Mouse (Mus musculus): ENCODE results near the gene St3gal3. TPM values are rescaled to one million over a fixed set of nuclear protein-coding genes. Genes with fewer than 3 reads are reported as not detected.

The St3gal3 gene
- total RNA-seq, 2 experiments from 2014 or later = 65.8 to 68.8 TPM

- intact Hi-C loops (cut with DNase I) = no loop called here
- no peak for DNase-seq
Observed at GRCm38 (mm10) chr4:118144324-118144723, 9.6 kb upstream of the St3gal3 start.

GRCm38 (mm10) chr4:118143679-118144078, 9.0 kb upstream of the St3gal3 start:
- no peak for DNase-seq
- intact Hi-C loops (cut with DNase I) = no loop called here

- peak in 1 of 2 experiments; percentile 41 for DNase-seq
- intact Hi-C loops (cut with DNase I) = no loop called here
Observed at GRCm38 (mm10) chr4:118141511-118141910, 6.8 kb upstream of the St3gal3 start.

DNA sequence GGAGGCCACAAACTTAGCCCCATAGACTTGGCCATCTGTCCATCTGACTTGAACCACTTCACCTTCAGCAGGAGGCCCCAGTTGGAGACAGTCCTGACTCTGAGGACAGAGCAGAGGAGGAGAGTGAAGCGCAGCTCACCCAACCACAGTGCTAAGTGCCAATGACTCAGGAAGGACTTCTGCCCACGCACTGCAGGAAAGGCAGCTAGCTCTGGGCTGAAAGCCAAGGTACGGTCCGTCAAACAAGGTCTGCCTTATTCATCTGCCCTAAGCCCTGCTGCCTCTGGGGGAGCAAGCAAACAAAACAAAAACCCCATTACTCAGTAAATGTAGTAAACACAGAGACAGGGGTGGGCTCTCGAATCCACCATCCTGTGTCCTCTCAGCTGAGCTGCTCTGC, 4.2 kb upstream of the St3gal3 start:
- DNase-seq = peak in 1 of 2 experiments; percentile 23
- intact Hi-C loops (cut with DNase I) = no loop called here

DNA sequence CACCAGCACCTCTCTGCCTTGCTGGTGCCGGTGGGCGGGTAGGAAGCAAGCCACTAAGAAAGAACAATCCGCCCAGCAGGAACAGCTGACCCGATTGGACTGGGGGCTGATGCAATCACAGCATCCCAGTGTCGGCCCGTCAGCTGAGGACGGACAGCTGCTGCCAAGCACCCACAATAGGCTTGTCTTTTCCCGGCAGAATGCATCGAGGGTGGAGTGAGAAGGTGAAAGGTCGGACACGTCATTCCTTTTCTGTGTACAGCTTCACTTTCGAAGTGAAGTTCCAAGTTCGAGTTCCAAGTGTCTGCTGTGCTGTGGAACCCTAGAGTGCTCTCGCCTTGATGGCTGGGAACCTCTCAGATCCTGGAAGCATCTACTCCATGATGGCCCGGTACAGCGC, 3.1 kb upstream of the St3gal3 start:
- intact Hi-C loops (cut with DNase I) = no loop called here

GRCm38 (mm10) chr4:118137311-118137710, 2.6 kb upstream of the St3gal3 start:
- no peak for DNase-seq
- intact Hi-C loops (cut with DNase I) = no loop called here

More for the DNA sequence above, 3.1 kb upstream of the St3gal3 start:
- DNase-seq = no peak

DNA sequence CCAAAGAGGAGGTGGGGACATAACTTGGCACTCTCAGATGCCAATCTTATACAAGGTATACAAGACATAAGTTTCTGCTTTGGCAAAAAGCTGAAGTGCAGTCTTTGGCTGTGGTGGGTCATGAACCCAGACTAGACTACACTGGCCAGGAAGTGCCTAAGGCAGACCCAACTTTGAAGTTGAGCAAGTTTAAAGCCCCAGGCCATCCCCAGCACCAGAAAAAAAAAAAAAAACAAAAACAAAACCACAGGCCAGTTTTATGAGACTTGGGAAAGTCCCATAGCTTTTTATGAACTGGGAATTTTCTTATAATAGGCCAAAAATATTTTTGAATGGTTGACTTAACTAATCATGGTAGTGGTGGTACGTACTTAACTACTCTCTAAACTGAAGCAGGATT, 700 bp upstream of the St3gal3 start:
- no peak for DNase-seq
- intact Hi-C loops (cut with DNase I) = no loop called here

DNA sequence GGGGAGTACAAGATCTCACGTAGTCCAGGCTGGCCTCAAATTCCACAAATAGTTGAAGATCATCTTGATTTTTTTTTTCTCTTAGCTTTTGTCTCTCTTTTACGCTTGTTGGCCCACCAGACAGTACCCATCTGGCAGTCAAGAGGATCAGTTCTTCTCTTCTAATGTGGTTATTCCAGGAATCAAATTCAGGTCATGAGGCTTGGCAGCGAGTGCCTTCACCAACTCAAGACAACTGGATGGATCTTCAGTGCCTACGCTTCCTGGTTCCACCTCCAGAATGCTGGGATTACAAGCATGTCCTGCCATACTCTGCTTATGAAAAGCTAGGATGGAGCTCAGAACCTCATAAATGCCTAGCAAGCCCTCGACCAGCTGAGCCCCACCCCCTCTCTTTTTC, 3.4 kb downstream of the St3gal3 start:
- intact Hi-C loops (cut with DNase I) = loop anchor here (5.0 kb wide), 1 partner anchor 39 kb away; no protein-coding TSS in a partner anchor
- DNase-seq = no peak

DNA sequence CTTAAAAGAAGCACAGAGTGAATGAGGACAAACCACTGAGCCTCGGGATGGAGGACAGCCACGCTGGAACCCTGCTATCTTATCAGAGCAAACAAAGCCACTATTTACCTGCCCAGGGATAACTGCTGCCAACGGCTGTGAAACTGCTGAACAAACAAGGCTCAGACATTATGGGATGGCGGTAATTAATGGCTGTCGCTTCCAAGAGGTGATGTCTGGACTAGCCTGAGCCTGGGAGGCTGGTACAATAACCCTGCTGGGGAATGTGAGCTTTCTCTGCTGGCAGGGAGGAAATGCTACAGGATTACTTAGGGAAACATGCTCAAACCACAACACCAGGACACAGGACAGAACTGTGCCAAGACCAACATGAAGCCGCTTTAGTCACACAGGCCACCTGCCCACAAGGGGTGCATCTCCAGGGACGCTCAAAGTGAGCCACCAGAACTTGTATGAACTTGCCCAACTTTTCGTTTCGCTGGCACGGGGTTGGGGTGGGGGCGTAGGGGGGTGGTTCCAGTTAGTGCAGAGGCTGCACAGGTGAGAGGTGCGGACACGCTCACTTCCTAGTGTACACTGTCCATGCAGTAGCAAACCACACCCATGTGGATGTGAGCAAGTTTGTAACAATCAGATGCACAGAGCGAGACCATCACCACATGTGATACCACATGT, 11.5 kb downstream of the St3gal3 start:
- no peak for DNase-seq
- intact Hi-C loops (cut with DNase I) = no loop called here

- intact Hi-C loops (cut with DNase I) = no loop called here
- DNase-seq = no peak
Observed at GRCm38 (mm10) chr4:118122078-118122477, 12.6 kb downstream of the St3gal3 start.

DNA sequence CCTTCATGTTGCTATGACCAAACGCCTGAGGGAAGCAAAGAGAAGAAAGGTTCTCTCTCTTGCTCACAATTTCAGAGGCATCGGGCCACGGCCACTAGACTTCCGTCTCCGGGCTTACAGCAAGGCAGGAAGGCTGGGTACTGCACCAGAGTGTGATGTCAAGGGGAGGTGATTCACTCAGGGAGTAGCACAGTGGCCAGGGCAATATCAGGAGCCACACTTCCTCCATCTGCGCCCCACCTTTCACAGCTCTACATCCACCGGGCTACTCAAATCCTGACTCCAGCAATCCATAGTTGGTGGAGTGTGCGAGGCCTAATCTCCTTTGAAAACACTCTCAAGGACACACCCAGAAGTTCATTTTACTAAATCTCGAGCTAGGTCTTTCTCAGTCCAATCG, 17.1 kb downstream of the St3gal3 start:
- intact Hi-C loops (cut with DNase I) = no loop called here

GRCm38 (mm10) chr4:118116098-118116497, 18.6 kb downstream of the St3gal3 start:
- intact Hi-C loops (cut with DNase I) = no loop called here
- DNase-seq = no peak

More for the DNA sequence above, 17.1 kb downstream of the St3gal3 start:
- no peak for DNase-seq

DNA sequence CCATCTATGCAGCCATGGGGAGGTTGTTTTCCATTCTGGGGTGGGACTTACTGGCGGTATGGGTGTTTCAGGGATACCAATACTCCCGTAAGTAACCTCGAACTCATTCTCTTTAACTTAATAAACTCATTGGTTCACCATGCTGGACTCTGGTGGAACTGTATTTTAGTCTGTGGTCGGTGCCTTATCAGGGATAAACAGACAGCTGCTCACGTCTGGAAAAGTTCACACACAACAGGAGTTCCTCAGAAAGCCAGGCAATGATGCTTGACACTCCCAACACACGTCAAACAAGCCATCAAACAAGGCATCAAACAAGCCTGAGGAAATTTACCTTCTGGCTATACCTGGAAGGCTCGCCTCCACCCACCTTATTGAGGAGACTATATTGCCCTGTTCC, 19.6 kb downstream of the St3gal3 start:
- intact Hi-C loops (cut with DNase I) = no loop called here
- no peak for DNase-seq

DNA sequence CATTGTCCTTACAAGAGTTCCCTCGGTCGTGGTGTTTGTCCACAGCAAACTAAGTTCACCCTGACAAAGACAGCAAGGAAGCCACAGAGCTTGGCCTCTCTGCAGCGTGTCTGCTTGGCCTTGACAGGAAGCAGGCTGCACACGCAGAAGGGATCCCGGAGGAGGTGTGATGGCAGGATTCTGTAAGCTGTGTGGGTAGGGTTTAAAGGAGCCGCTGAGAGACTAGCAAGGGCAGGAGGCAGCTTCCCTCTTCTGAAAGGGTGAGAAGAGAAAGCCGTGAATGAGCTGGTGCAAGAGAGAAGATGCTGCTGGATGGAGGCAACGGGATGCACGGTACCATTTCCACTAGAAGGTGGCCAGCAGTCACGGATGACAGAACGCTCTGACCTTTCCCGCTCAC, 22.1 kb downstream of the St3gal3 start:
- intact Hi-C loops (cut with DNase I) = no loop called here
- DNase-seq = no peak

DNA sequence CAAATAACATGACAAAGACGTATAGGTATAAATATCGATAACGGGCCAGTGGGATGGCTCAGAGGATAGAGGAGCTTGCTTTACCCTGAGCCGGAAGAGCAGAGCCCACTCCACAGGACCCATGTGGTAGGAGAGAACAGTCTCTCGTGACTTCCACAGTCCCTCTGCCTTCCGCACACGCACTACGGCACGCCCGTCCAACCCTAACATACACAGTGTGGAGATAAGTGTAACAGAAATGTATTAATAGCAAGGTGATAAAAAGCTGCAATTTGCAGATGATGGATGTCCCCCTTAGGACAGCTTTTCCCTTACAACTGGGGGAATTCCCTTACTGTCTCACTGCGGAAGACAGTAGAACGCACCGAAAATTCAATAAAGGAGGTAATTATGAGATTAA, 25.1 kb downstream of the St3gal3 start:
- no peak for DNase-seq
- intact Hi-C loops (cut with DNase I) = no loop called here

GRCm38 (mm10) chr4:118108779-118109178, 25.9 kb downstream of the St3gal3 start:
- DNase-seq = no peak
- intact Hi-C loops (cut with DNase I) = no loop called here

GRCm38 (mm10) chr4:118105256-118106053, 29.3 kb downstream of the St3gal3 start:
- DNase-seq = no peak
- intact Hi-C loops (cut with DNase I) = no loop called here

- no peak for DNase-seq
- intact Hi-C loops (cut with DNase I) = no loop called here
Observed at GRCm38 (mm10) chr4:118103280-118103830, 31.4 kb downstream of the St3gal3 start.

DNA sequence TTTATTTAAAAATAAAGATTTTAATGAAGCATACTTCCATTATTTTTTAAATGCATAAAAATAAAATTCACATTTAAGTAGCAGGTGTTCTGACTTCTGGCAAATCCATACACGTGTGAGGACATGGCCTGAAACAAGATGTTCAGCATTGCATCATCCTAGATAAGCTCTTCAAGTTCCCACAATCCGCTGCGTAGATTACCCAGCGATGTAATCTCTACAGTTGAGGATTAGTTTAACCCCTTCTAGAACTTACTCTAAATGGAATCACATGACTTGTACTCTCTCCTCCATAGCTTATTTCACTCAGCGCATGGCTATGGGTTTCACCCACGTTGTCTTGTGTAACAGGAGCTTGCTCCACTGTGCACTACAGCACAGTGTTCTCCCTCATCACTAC, 33.2 kb downstream of the St3gal3 start:
- intact Hi-C loops (cut with DNase I) = no loop called here
- DNase-seq = no peak

DNA sequence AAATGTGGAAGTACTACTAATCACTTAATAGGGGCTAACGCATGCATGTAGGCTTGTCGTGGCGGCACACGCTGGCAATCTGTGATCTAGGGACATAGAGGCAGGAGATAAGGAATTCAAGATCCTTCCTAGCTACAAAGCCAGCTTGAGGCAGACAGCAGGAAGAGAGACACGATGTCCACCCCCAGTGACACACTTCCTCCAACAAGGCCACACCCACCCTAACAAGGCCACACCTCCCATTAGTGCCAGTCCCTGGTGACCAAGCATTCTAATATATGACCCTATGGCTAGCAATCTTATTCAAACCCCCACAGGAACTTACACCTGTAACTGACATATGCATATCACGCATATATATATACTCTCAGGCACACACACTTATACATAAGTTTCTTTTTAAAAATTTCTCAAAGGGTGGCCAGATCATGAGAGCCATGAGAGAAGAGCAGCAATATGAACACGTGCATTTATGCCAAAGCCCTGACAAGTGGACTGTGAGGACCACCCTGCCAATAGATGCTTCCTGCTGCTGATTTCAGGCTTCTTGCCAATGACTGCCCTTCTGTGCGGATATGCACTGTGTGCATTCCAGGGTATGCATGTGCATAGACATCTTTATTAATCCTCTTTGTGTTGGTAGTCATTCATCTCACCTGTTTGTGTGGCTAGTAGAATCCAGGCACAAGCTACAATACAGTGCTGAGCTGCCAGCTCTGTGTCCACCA, 34.9 kb downstream of the St3gal3 start:
- intact Hi-C loops (cut with DNase I) = no loop called here
- DNase-seq = no peak

- no peak for DNase-seq
- intact Hi-C loops (cut with DNase I) = no loop called here
Observed at GRCm38 (mm10) chr4:118098571-118098970, 36.1 kb downstream of the St3gal3 start.
